Mouse (Mus musculus): Measurements from ENCODE around the gene Nlrc5. TPM values are rescaled to one million over a fixed set of nuclear protein-coding genes. Genes with fewer than 3 reads are reported as not detected.

Gene Nlrc5
- polyA plus RNA-seq, 1 experiment from 2014 or later: 0.47 TPM

GRCm38 (mm10) chr8:94409523-94409922, 24.6 kb upstream of the Nlrc5 start:
- Histone ChIP-seq H3K27me3 (ENCODE audit: control insufficient read depth, insufficient read depth, low read depth, low read length) (no peaks in the 10 kb centered on the region), H3K4me3 (ENCODE audit: low read depth, low read length) (no peak overlapping the region), H3K9me3 (replicated peaks; ENCODE audit: control insufficient read depth, low read length) (no peaks in the 10 kb centered on the region), H3K36me3 (ENCODE audit: control insufficient read depth, insufficient read depth) (no peaks in the 10 kb centered on the region), H3K27ac (ENCODE audit: low read length) (no peak overlapping the region), H3K4me2 (ENCODE audit: low read depth, low read length) (no peak overlapping the region), H3K4me1 (ENCODE audit: control insufficient read depth, low read depth, low read length) (peaks cover 4% of the 10 kb centered on the region; the same call in 1 of the 2 replicates), H3K9ac (ENCODE audit: low read depth, low read length) (no peak overlapping the region)
- WGBS (ENCODE audit: insufficient replicate concordance): 68% methylated on average over 7 of the region's 7 CpGs
- ATAC-seq (ENCODE audit: low read depth): no peak

GRCm38 (mm10) chr8:94412518-94412917, 21.6 kb upstream of the Nlrc5 start:
- Histone ChIP-seq H3K4me2 (ENCODE audit: low read depth, low read length) (no peak overlapping the region), H3K9ac (ENCODE audit: low read depth, low read length) (no peak overlapping the region), H3K27ac (ENCODE audit: low read length) (no peak overlapping the region), H3K27me3 (ENCODE audit: control insufficient read depth, insufficient read depth, low read depth, low read length) (no peaks in the 10 kb centered on the region), H3K4me3 (ENCODE audit: low read depth, low read length) (no peak overlapping the region), H3K36me3 (ENCODE audit: control insufficient read depth, insufficient read depth) (no peaks in the 10 kb centered on the region), H3K4me1 (ENCODE audit: control insufficient read depth, low read depth, low read length) (peaks cover 4% of the 10 kb centered on the region; the same call in 1 of the 2 replicates), H3K9me3 (replicated peaks; ENCODE audit: control insufficient read depth, low read length) (no peaks in the 10 kb centered on the region)
- no peak for ATAC-seq (ENCODE audit: low read depth)
- 55% methylated on average over 6 of the region's 6 CpGs for WGBS (ENCODE audit: insufficient replicate concordance)

DNA sequence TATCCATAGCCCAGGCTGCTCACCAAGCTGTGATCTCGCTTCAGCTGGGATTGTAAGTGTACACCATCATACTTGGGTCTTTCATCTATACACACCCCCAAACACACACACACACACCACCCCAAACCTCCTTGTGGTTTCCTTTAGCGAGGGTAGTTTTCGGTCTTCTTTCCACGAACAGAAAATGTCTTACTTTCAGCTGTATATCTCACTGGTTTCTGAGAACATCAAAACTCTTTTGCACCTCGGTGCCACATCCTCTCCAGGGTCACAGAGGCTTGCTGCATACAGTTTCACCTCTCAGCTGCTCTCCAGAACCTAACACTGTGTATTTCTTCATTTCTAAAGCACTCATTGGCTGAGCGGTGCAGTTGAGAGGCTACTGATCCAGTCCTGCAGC, 20.6 kb upstream of the Nlrc5 start:
- no peak overlapping the region for H3K9ac ChIP-seq (ENCODE audit: low read depth, low read length)
- H3K36me3 ChIP-seq (ENCODE audit: control insufficient read depth, insufficient read depth): no peaks in the 10 kb centered on the region
- H3K9me3 ChIP-seq (replicated peaks; ENCODE audit: control insufficient read depth, low read length): no peaks in the 10 kb centered on the region
- no peak for ATAC-seq (ENCODE audit: low read depth)
- 46% methylated on average over 6 of the region's 6 CpGs for WGBS (ENCODE audit: insufficient replicate concordance)
- no peaks in the 10 kb centered on the region for H3K27me3 ChIP-seq (ENCODE audit: control insufficient read depth, insufficient read depth, low read depth, low read length)
- H3K27ac ChIP-seq (ENCODE audit: low read length): no peak overlapping the region
- H3K4me1 ChIP-seq (ENCODE audit: control insufficient read depth, low read depth, low read length): peaks cover 3% of the 10 kb centered on the region; the same call in 1 of the 2 replicates
- no peak overlapping the region for H3K4me2 ChIP-seq (ENCODE audit: low read depth, low read length)
- H3K4me3 ChIP-seq (ENCODE audit: low read depth, low read length): no peak overlapping the region

DNA sequence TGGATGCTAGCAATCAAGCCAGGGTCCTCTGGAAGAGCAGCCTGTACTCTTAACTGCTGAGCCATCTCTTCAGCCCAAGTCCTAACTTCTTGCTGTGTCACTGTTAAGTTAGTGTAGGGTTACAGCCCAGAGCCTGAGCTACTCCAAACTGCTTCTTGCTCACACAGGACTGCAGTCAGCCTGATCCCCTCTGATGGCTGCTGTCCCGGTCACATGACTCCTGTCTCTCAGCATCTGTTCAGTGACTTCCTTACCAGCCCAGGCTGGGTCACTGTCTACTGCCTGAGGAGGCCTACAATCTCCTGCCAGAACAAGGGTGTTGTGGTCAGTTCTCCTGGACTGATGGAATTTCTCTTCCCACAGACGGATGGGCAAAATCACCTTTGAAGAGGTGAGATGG, 18.9 kb upstream of the Nlrc5 start:
- Histone ChIP-seq H3K27me3 (ENCODE audit: control insufficient read depth, insufficient read depth, low read depth, low read length) (no peaks in the 10 kb centered on the region), H3K27ac (ENCODE audit: low read length) (no peak overlapping the region), H3K36me3 (ENCODE audit: control insufficient read depth, insufficient read depth) (no peaks in the 10 kb centered on the region), H3K4me3 (ENCODE audit: low read depth, low read length) (no peak overlapping the region), H3K4me2 (ENCODE audit: low read depth, low read length) (no peak overlapping the region), H3K9ac (ENCODE audit: low read depth, low read length) (no peak overlapping the region), H3K4me1 (ENCODE audit: control insufficient read depth, low read depth, low read length) (no peaks in the 10 kb centered on the region), H3K9me3 (replicated peaks; ENCODE audit: control insufficient read depth, low read length) (no peaks in the 10 kb centered on the region)
- 46% methylated on average over 2 of the region's 2 CpGs for WGBS (ENCODE audit: insufficient replicate concordance)
- ATAC-seq (ENCODE audit: low read depth): no peak

DNA sequence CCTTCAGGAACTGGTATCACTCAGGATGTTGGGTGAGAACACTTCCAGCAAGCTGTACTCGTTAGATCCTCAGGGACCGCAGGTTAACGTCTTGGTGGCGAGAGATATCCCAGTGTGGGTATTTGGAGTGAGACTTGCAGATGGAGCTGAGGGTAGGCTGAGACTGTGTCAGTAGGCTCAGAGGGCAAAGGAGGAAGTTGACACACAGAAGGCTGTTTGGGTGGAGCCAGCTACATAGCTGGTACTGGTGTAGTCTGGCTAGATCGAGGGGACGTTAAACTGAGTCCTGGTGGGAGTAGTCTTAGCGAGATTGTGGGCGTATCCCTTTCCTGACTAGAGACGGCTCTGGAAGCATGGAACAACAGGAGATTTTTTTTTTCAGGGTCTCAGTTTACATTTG, 16.1 kb upstream of the Nlrc5 start:
- Histone ChIP-seq H3K4me2 (ENCODE audit: low read depth, low read length) (no peak overlapping the region), H3K27ac (ENCODE audit: low read length) (no peak overlapping the region), H3K9ac (ENCODE audit: low read depth, low read length) (no peak overlapping the region), H3K9me3 (replicated peaks; ENCODE audit: control insufficient read depth, low read length) (no peaks in the 10 kb centered on the region), H3K4me3 (ENCODE audit: low read depth, low read length) (no peak overlapping the region), H3K4me1 (ENCODE audit: control insufficient read depth, low read depth, low read length) (no peaks in the 10 kb centered on the region), H3K36me3 (ENCODE audit: control insufficient read depth, insufficient read depth) (no peaks in the 10 kb centered on the region), H3K27me3 (ENCODE audit: control insufficient read depth, insufficient read depth, low read depth, low read length) (no peaks in the 10 kb centered on the region)
- 32% methylated on average over 9 of the region's 9 CpGs for whole genome bisulfite sequencing (ENCODE audit: insufficient replicate concordance)
- no peak for ATAC-seq (ENCODE audit: low read depth)

DNA sequence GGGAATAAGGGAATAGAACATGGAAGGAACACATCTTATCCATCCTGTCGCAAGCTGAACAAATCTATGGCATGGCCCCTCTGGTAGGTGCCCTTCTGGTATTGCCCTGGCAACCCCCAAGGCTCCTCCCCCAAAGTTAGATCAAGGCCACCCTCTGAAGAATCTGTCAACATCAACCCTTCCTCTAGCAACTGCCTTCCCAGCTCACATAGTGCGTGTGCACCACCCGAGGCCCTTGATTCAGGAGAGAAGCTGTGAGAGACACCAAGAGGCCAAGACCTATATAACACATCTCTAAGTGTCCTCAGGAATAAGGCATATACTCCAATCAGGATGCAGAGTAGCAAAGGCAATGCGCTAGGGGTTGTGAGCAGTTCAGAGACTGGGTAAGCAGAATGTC, 11.9 kb upstream of the Nlrc5 start:
- H3K9me3 ChIP-seq (replicated peaks; ENCODE audit: control insufficient read depth, low read length): no peaks in the 10 kb centered on the region
- H3K36me3 ChIP-seq (ENCODE audit: control insufficient read depth, insufficient read depth): no peaks in the 10 kb centered on the region
- no peak for ATAC-seq (ENCODE audit: low read depth)
- no peaks in the 10 kb centered on the region for H3K4me1 ChIP-seq (ENCODE audit: control insufficient read depth, low read depth, low read length)
- H3K27ac ChIP-seq (ENCODE audit: low read length): no peak overlapping the region
- H3K4me3 ChIP-seq (ENCODE audit: low read depth, low read length): no peak overlapping the region
- WGBS (ENCODE audit: insufficient replicate concordance): 65% methylated on average over 4 of the region's 4 CpGs
- H3K9ac ChIP-seq (ENCODE audit: low read depth, low read length): no peak overlapping the region
- H3K4me2 ChIP-seq (ENCODE audit: low read depth, low read length): no peak overlapping the region
- H3K27me3 ChIP-seq (ENCODE audit: control insufficient read depth, insufficient read depth, low read depth, low read length): no peaks in the 10 kb centered on the region

GRCm38 (mm10) chr8:94427953-94428352, 6.2 kb upstream of the Nlrc5 start:
- Histone ChIP-seq H3K9me3 (replicated peaks; ENCODE audit: control insufficient read depth, low read length) (no peaks in the 10 kb centered on the region), H3K4me1 (ENCODE audit: control insufficient read depth, low read depth, low read length) (no peaks in the 10 kb centered on the region), H3K27ac (ENCODE audit: low read length) (no peak overlapping the region), H3K4me3 (ENCODE audit: low read depth, low read length) (no peak overlapping the region), H3K9ac (ENCODE audit: low read depth, low read length) (no peak overlapping the region), H3K36me3 (ENCODE audit: control insufficient read depth, insufficient read depth) (no peaks in the 10 kb centered on the region), H3K27me3 (ENCODE audit: control insufficient read depth, insufficient read depth, low read depth, low read length) (no peaks in the 10 kb centered on the region), H3K4me2 (ENCODE audit: low read depth, low read length) (no peak overlapping the region)
- no peak for ATAC-seq (ENCODE audit: low read depth)
- WGBS (ENCODE audit: insufficient replicate concordance): 48% methylated on average over 10 of the region's 10 CpGs

DNA sequence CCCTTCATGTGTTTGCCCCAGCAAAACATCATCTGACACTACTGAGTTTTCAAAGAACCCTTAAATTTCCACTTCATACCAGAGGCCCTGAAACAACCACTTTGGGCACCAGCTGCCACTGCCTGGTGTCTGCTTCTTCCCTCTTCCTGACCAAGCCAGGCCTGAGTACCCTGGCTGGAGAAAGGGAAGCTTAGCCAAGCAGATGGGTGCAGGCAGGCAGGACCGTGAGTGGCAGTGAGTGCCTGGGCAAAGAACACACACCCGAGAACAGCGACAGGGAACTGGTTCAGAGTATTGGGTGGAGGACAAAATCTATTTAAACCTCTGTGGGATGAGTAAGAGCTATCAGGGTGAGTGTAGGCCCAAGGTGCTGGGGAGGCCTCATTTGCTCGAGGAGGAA, 5.7 kb upstream of the Nlrc5 start:
- H3K4me2 ChIP-seq (ENCODE audit: low read depth, low read length): no peak overlapping the region
- no peak overlapping the region for H3K4me3 ChIP-seq (ENCODE audit: low read depth, low read length)
- H3K36me3 ChIP-seq (ENCODE audit: control insufficient read depth, insufficient read depth): no peaks in the 10 kb centered on the region
- no peak overlapping the region for H3K27ac ChIP-seq (ENCODE audit: low read length)
- 62% methylated on average over 4 of the region's 4 CpGs for WGBS (ENCODE audit: insufficient replicate concordance)
- H3K27me3 ChIP-seq (ENCODE audit: control insufficient read depth, insufficient read depth, low read depth, low read length): peaks cover 3% of the 10 kb centered on the region; the same call in 1 of the 2 replicates
- ATAC-seq (ENCODE audit: low read depth): no peak
- H3K9me3 ChIP-seq (replicated peaks; ENCODE audit: control insufficient read depth, low read length): no peaks in the 10 kb centered on the region
- no peak overlapping the region for H3K9ac ChIP-seq (ENCODE audit: low read depth, low read length)
- H3K4me1 ChIP-seq (ENCODE audit: control insufficient read depth, low read depth, low read length): no peaks in the 10 kb centered on the region

GRCm38 (mm10) chr8:94429376-94429775, 4.8 kb upstream of the Nlrc5 start:
- 56% methylated on average over 7 of the region's 7 CpGs for WGBS (ENCODE audit: insufficient replicate concordance)
- H3K27ac ChIP-seq (ENCODE audit: low read length): no peak overlapping the region
- no peaks in the 10 kb centered on the region for H3K4me1 ChIP-seq (ENCODE audit: control insufficient read depth, low read depth, low read length)
- no peak for ATAC-seq (ENCODE audit: low read depth)
- no peak overlapping the region for H3K4me3 ChIP-seq (ENCODE audit: low read depth, low read length)
- no peaks in the 10 kb centered on the region for H3K9me3 ChIP-seq (replicated peaks; ENCODE audit: control insufficient read depth, low read length)
- no peak overlapping the region for H3K9ac ChIP-seq (ENCODE audit: low read depth, low read length)
- H3K4me2 ChIP-seq (ENCODE audit: low read depth, low read length): no peak overlapping the region
- no peaks in the 10 kb centered on the region for H3K36me3 ChIP-seq (ENCODE audit: control insufficient read depth, insufficient read depth)
- peaks cover 8% of the 10 kb centered on the region; the same call in 1 of the 2 replicates for H3K27me3 ChIP-seq (ENCODE audit: control insufficient read depth, insufficient read depth, low read depth, low read length)
